ENCODE assay signal across 9 mouse cellular contexts in the genomic region with DNA sequence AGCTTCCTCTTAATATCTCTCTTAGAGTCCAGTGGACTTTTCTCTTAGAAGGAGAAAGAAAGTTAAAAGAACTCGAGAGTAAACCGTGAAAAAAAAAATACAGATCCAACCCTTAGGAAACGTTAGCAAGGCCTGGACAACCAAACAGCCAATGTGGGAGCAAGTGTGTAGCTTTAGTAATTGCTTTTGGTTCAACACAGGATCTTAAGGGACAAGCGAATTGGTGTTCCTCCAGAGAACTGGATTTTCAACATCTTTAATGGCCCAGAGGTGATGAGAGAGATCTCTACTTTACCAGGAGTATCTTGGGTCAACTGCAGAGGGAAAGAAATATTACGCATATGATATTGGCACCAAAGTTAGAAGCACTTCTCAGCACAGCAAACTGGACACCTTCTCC. TPM values are rescaled to one million over a fixed set of nuclear protein-coding genes. Genes with fewer than 3 reads are reported as not detected.
A peak's percentile ranks its signal among the peaks of the same experiment; 100 is the strongest.
DNase-seq lines count a peak whose midpoint lies in the region; ATAC-seq and TF ChIP-seq lines count a peak whose summit lies in the region.
"Had no signal": no experiment of that assay in that cellular context is flagged by ENCODE, and none has a peak within 500 bp of the region (broad histone marks: within the 10 kb centered on the region; RNA-seq: fewer than 3 reads in every experiment).

No protein-coding gene starts in this region.

- peak overlapping the region; percentile 77; the same call in 1 of the 2 replicates for H3K4me3 ChIP-seq in kidney, embryonic 15.5 days (replicated peaks)
- H3K4me3 ChIP-seq in embryonic facial prominence, embryonic 15.5 days (replicated peaks), result peak overlapping the region; percentile 79
- peak overlapping the region; percentile 73; the same call in 1 of the 2 replicates for H3K4me3 ChIP-seq in hindbrain, postnatal 0 days (ENCODE audit: low read length)
- peak overlapping the region; percentile 70 for H3K4me3 ChIP-seq in midbrain, embryonic 15.5 days

- no peak for ATAC-seq in kidney, embryonic 15.5 days (replicated peaks; ENCODE audit: low FRiP score)
- no peak for ATAC-seq in embryonic facial prominence, embryonic 15.5 days (ENCODE audit: insufficient number of reproducible peaks, low FRiP score, low TSS enrichment, low read depth)
- ATAC-seq in hindbrain, postnatal 0 days, result no peak
- no peak for ATAC-seq in midbrain, embryonic 15.5 days (replicated peaks)
- no peak for ATAC-seq in megakaryocyte-erythroid progenitor cell, adult 5-6 weeks (replicated peaks; ENCODE audit: low FRiP score, low TSS enrichment, poor library complexity, severe bottlenecking)

- no peak overlapping the region for H3K9ac ChIP-seq in kidney, embryonic 15.5 days
- no peak overlapping the region for H3K9ac ChIP-seq in embryonic facial prominence, embryonic 15.5 days
- no peak overlapping the region for H3K9ac ChIP-seq in hindbrain, postnatal 0 days (replicated peaks; ENCODE audit: low read length)
- no peak overlapping the region for H3K9ac ChIP-seq in midbrain, embryonic 15.5 days

- peak overlapping the region; percentile 99; the same call in 1 of the 2 replicates for H3K4me2 ChIP-seq in kidney, embryonic 15.5 days
- peak overlapping the region; percentile 100 for H3K4me2 ChIP-seq in embryonic facial prominence, embryonic 15.5 days (replicated peaks)
- peak overlapping the region; percentile 99; the same call in 1 of the 2 replicates for H3K4me2 ChIP-seq in hindbrain, postnatal 0 days (ENCODE audit: low read depth, low read length)
- H3K4me2 ChIP-seq in midbrain, embryonic 15.5 days, result peak overlapping the region; percentile 97; the same call in 1 of the 2 replicates

- H3K36me3 ChIP-seq in kidney, embryonic 15.5 days, result no peaks in the 10 kb centered on the region
- no peaks in the 10 kb centered on the region for H3K36me3 ChIP-seq in embryonic facial prominence, embryonic 15.5 days
- H3K36me3 ChIP-seq in hindbrain, postnatal 0 days (ENCODE audit: insufficient read depth, low read length), result no peaks in the 10 kb centered on the region
- H3K36me3 ChIP-seq in midbrain, embryonic 15.5 days (replicated peaks), result no peaks in the 10 kb centered on the region

- DNase-seq in kidney, postnatal 14 days, result no peak
- DNase-seq in hindbrain, postnatal 0 days (ENCODE audit: low spot score), result no peak
- no peak for DNase-seq in urinary bladder, adult 18-20 months (ENCODE audit: low spot score in 2 of 2)
- DNase-seq in layer of hippocampus, postnatal 10 days (ENCODE audit: low spot score in 2 of 2), result no peak
- DNase-seq: kidney, postnatal 36 days had no signal

- 27% methylated on average over 5 of the region's 5 CpGs for WGBS in kidney, embryonic 15.5 days
- WGBS in embryonic facial prominence, embryonic 15.5 days, result 39% methylated on average over 5 of the region's 5 CpGs
- 39% methylated on average over 5 of the region's 5 CpGs for WGBS in hindbrain, postnatal 0 days
- WGBS in midbrain, embryonic 15.5 days, result 16% methylated on average over 5 of the region's 5 CpGs

- no peaks in the 10 kb centered on the region for H3K9me3 ChIP-seq in kidney, embryonic 15.5 days (replicated peaks)
- H3K9me3 ChIP-seq in embryonic facial prominence, embryonic 15.5 days (replicated peaks), result no peaks in the 10 kb centered on the region
- no peaks in the 10 kb centered on the region for H3K9me3 ChIP-seq in hindbrain, postnatal 0 days (ENCODE audit: low read length)
- H3K9me3 ChIP-seq in midbrain, embryonic 15.5 days, result no peaks in the 10 kb centered on the region

- peaks cover 68% of the 10 kb centered on the region for H3K27me3 ChIP-seq in kidney, embryonic 15.5 days
- H3K27me3 ChIP-seq in embryonic facial prominence, embryonic 15.5 days, result peaks cover 57% of the 10 kb centered on the region
- H3K27me3 ChIP-seq in hindbrain, postnatal 0 days (ENCODE audit: insufficient read depth, low read length), result peaks cover 59% of the 10 kb centered on the region
- peaks cover 61% of the 10 kb centered on the region for H3K27me3 ChIP-seq in midbrain, embryonic 15.5 days (replicated peaks)

- H3K27ac ChIP-seq in kidney, embryonic 15.5 days, result no peak overlapping the region
- H3K27ac ChIP-seq in embryonic facial prominence, embryonic 15.5 days (replicated peaks), result no peak overlapping the region
- no peak overlapping the region for H3K27ac ChIP-seq in hindbrain, postnatal 0 days
- H3K27ac ChIP-seq in midbrain, embryonic 15.5 days, result no peak overlapping the region

- peaks cover 44% of the 10 kb centered on the region for H3K4me1 ChIP-seq in kidney, embryonic 15.5 days
- H3K4me1 ChIP-seq in embryonic facial prominence, embryonic 15.5 days, result peaks cover 26% of the 10 kb centered on the region
- no peaks in the 10 kb centered on the region; the same call in 1 of the 2 replicates for H3K4me1 ChIP-seq in hindbrain, postnatal 0 days (ENCODE audit: insufficient read depth, low read length)
- peaks cover 48% of the 10 kb centered on the region for H3K4me1 ChIP-seq in midbrain, embryonic 15.5 days

- TF ChIP-seq CTCF in hindbrain, postnatal 0 days (IDR thresholded peaks at IDR 0.05; ENCODE audit: low read depth), result no peak

RNA-seq across cellular contexts. Expression of gene Nr4a2, which starts 10.4 kb away (rescaled TPM):
- polyA plus RNA-seq in kidney, embryonic 15.5 days (2015; fragmentation: Nextera tagmentation; extraction: Ambion mirVana), result 4.2 and 4.6 TPM in 2 replicates
- polyA plus RNA-seq in embryonic facial prominence, embryonic 15.5 days (2015; fragmentation: Nextera tagmentation; extraction: Ambion mirVana), result 9.0 and 10.7 TPM in 2 replicates
- 8.5 and 8.7 TPM in 2 replicates for total RNA-seq in hindbrain, postnatal 0 days (2014; rRNA removed)
- polyA plus RNA-seq in hindbrain, postnatal 0 days (2015; fragmentation: Nextera tagmentation; extraction: Ambion mirVana), result 8.6 and 11.2 TPM in 2 replicates
- 40.1 and 40.4 TPM in 2 replicates for polyA plus RNA-seq in midbrain, embryonic 15.5 days (2015; fragmentation: Nextera tagmentation; extraction: Ambion mirVana)
- 10 to 100 TPM; 55.5 to 75.3 TPM for total RNA-seq in layer of hippocampus, postnatal 10 days (2021)
- 2.1 and 3.7 TPM in 2 replicates for total RNA-seq in megakaryocyte-erythroid progenitor cell, adult 5-6 weeks (2014; fragmentation: Nextera tagmentation)
- 5.5 and 7.4 TPM in 2 replicates for total RNA-seq in megakaryocyte-erythroid progenitor cell, adult 5-6 weeks (2017)
